Mouse (Mus musculus) C2C12 (cell line): ENCODE data around the gene Ranbp3. TPM values are rescaled to one million over a fixed set of nuclear protein-coding genes. Genes with fewer than 3 reads are reported as not detected.

Experiments
- H3K27me3 ChIP-seq: one replicate; pipeline ENCODE4 v1.6.1; 2011; ENCODE audit not compliant: control insufficient read depth, insufficient read depth, insufficient read length
- H3K36me3 ChIP-seq: one replicate; pipeline ENCODE4 v1.6.1; 2011; ENCODE audit not compliant: control insufficient read depth, insufficient read depth
- H3K4me3 ChIP-seq: one replicate; pipeline ENCODE4 v1.5.1; 2011; ENCODE audit warnings: mild to moderate bottlenecking, control low read depth; ENCODE audit not compliant: poor library complexity, insufficient read depth, severe bottlenecking
- H3K79me2 ChIP-seq: one replicate; pipeline ENCODE4 v1.6.1; 2011; ENCODE audit not compliant: control insufficient read depth, insufficient read depth
- H3K79me3 ChIP-seq: one replicate; pipeline ENCODE4 v1.6.1; 2011; ENCODE audit warnings: low read depth, control low read depth
- H3ac ChIP-seq: one replicate; pipeline ENCODE3; 2011; ENCODE audit warnings: low read depth; ENCODE audit not compliant: control insufficient read depth, insufficient read length
- CEBPB ChIP-seq: IDR thresholded peaks from one replicate; pipeline ENCODE4 v1.6.1; 2011; ENCODE audit warnings: low read depth, mild to moderate bottlenecking, control low read depth, moderate library complexity
- CTCF ChIP-seq: IDR thresholded peaks from one replicate; pipeline ENCODE4 v1.5.1; 2011; ENCODE audit not compliant: control insufficient read depth, insufficient read depth, insufficient read length
- FOSL1 ChIP-seq: IDR thresholded peaks from one replicate; pipeline ENCODE4 v1.8.0; 2011; ENCODE audit warnings: mild to moderate bottlenecking, low read length; ENCODE audit not compliant: poor library complexity, insufficient read depth, severe bottlenecking
- MAX ChIP-seq: IDR thresholded peaks from one replicate; pipeline ENCODE4 v1.6.1; 2011; ENCODE audit warnings: mild to moderate bottlenecking, control low read depth
- MYOD1 ChIP-seq: IDR thresholded peaks from one replicate; pipeline ENCODE4 v1.6.1; 2011; ENCODE audit warnings: low read depth; ENCODE audit not compliant: control insufficient read depth, insufficient read length
- MYOG ChIP-seq: IDR thresholded peaks from one replicate; pipeline ENCODE4 v1.6.1; 2011; ENCODE audit not compliant: control insufficient read depth, insufficient read length; ENCODE audit errors: extremely low read depth
- USF1 ChIP-seq: IDR thresholded peaks from one replicate; pipeline ENCODE4 v1.6.1; 2011; ENCODE audit warnings: low read depth, mild to moderate bottlenecking, control low read depth, moderate library complexity
- polyA plus RNA-seq: library from polyadenylated mRNA; unstranded; fragments of >200 nt; fragmentation: generic; extraction: Trizol; gene quantifications from one replicate; pipeline ENCODE4 v1.2.1, GENCODE M21; 2012; ENCODE audit warnings: missing spikeins

Ranbp3 gene
- polyA plus RNA-seq, 1 experiment = 107 TPM

- H3K79me3 ChIP-seq = no peaks in the 10 kb centered on the region
- TF ChIP-seq CEBPB (no peak), MAX (no peak), FOSL1 (no peak), CTCF (no peak), MYOD1 (no peak), USF1 (no peak)
- no peak overlapping the region for H3K4me3 ChIP-seq
- no peaks in the 10 kb centered on the region for H3K79me2 ChIP-seq
- no peak overlapping the region for H3ac ChIP-seq
- H3K27me3 ChIP-seq = peaks cover 5% of the 10 kb centered on the region
- H3K36me3 ChIP-seq = no peaks in the 10 kb centered on the region
Observed at GRCm38 (mm10) chr17:56656171-56656570, 16.9 kb upstream of the Ranbp3 start.

GRCm38 (mm10) chr17:56663659-56664058, 9.4 kb upstream of the Ranbp3 start:
- Histone ChIP-seq H3K36me3 (no peaks in the 10 kb centered on the region), H3K79me3 (no peaks in the 10 kb centered on the region), H3K79me2 (no peaks in the 10 kb centered on the region), H3K27me3 (no peaks in the 10 kb centered on the region), H3ac (no peak overlapping the region), H3K4me3 (no peak overlapping the region)
- no peak for TF ChIP-seq CTCF
- no peak for TF ChIP-seq MYOD1
- TF ChIP-seq FOSL1 = no peak
- no peak for TF ChIP-seq MAX
- no peak for TF ChIP-seq USF1
- TF ChIP-seq MYOG = no peak
- no peak for TF ChIP-seq CEBPB

- Histone ChIP-seq H3K79me2 (no peaks in the 10 kb centered on the region), H3K4me3 (no peak overlapping the region), H3K36me3 (no peaks in the 10 kb centered on the region), H3K79me3 (no peaks in the 10 kb centered on the region), H3K27me3 (no peaks in the 10 kb centered on the region), H3ac (no peak overlapping the region)
- TF ChIP-seq FOSL1 = no peak
- TF ChIP-seq USF1 = no peak
- TF ChIP-seq MYOD1 = no peak
- TF ChIP-seq MYOG = no peak
- no peak for TF ChIP-seq MAX
- TF ChIP-seq CTCF = no peak
- no peak for TF ChIP-seq CEBPB
Observed at GRCm38 (mm10) chr17:56664333-56664732, 8.8 kb upstream of the Ranbp3 start.

- H3K4me3 ChIP-seq = no peak overlapping the region
- no peaks in the 10 kb centered on the region for H3K79me2 ChIP-seq
- no peaks in the 10 kb centered on the region for H3K27me3 ChIP-seq
- no peaks in the 10 kb centered on the region for H3K36me3 ChIP-seq
- no peak overlapping the region for H3ac ChIP-seq
- no peak for TF ChIP-seq USF1
- H3K79me3 ChIP-seq = no peaks in the 10 kb centered on the region
Observed at GRCm38 (mm10) chr17:56666384-56666783, 6.7 kb upstream of the Ranbp3 start.

- Histone ChIP-seq H3K27me3 (no peaks in the 10 kb centered on the region), H3K36me3 (no peaks in the 10 kb centered on the region), H3K79me2 (no peaks in the 10 kb centered on the region), H3K79me3 (no peaks in the 10 kb centered on the region), H3K4me3 (no peak overlapping the region), H3ac (no peak overlapping the region)
- peak; percentile 45 for TF ChIP-seq MYOD1
- TF ChIP-seq FOSL1 = peak; percentile 72
- TF ChIP-seq USF1 = no peak
- TF ChIP-seq MYOG = no peak
- no peak for TF ChIP-seq MAX
- no peak for TF ChIP-seq CEBPB
- no peak for TF ChIP-seq CTCF
Observed at GRCm38 (mm10) chr17:56667591-56667990, 5.5 kb upstream of the Ranbp3 start.

- H3K79me3 ChIP-seq = peaks cover under 1% of the 10 kb centered on the region
- no peaks in the 10 kb centered on the region for H3K36me3 ChIP-seq
- H3K27me3 ChIP-seq = no peaks in the 10 kb centered on the region
- H3K79me2 ChIP-seq = peaks cover 4% of the 10 kb centered on the region
- H3K4me3 ChIP-seq = no peak overlapping the region
- H3ac ChIP-seq = no peak overlapping the region
- no peak for TF ChIP-seq USF1
- TF ChIP-seq CEBPB = no peak
- peak; percentile 64 for TF ChIP-seq MAX
- TF ChIP-seq CTCF = peak; percentile 87
Observed at GRCm38 (mm10) chr17:56668384-56669144, 4.5 kb upstream of the Ranbp3 start.
